Mouse (Mus musculus): ENCODE measurements at regions not wholly inside any gene's neighbourhood (a gene's known extent, or its start where the extent isn't known, plus 50 kb on each side); places are given as distances from the start of the nearest gene placed in this dataset.

DNA sequence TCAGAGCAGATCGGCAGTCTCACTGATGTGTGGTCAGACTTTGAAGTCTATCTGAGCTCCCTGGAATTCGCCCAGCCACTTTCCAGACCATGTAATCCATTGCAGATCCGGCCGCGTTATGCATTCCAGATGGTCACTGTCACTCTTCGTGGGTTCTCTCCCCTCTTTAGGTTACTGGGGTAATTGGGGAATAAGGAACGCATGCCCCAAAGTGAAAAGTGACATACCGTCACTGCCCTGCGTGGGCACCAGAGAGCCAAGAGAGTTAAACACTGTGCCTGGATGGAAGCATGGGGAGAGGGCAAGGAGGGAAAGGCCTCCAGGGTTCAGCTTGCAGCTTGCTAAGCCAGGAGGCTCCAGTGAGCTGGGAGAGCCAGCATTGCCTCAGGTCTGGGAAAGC is 108.0 kb downstream of the Gas1 start:
- TF ChIP-seq POLR2A (IDR thresholded peaks at IDR 0.05; ENCODE audit: extremely low read depth, insufficient read depth, low read length) (no peak), CTCF (IDR thresholded peaks at IDR 0.05; ENCODE audit: extremely low read depth, insufficient read depth, low read length) (no peak)
- Histone ChIP-seq H3K27ac (ENCODE audit: insufficient read depth, low read length) (no peak overlapping the region), H3K4me3 (ENCODE audit: insufficient read depth, low read length) (no peak overlapping the region), H3K4me1 (ENCODE audit: control insufficient read depth, insufficient read depth, low read length) (no peaks in the 10 kb centered on the region)

DNA sequence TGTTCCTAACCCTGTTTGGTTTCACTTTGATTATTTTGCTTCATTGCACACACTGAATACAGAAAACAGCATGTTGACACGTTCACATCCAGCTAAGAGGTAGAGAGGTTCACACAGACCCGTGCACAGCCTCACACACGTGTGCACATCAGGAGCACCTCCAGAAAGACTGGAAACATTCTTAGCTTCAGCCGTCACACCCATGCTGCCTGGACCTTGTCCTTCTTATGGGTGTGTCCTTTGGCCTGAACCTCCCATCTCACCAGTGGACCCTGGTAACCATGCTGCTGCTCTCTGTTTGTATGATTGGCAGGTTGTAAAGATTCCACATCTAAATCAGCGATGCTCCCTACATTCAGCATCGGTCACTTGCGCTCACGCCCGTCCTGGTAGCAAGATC is 109.8 kb downstream of the Gas1 start:
- H3K4me3 ChIP-seq (ENCODE audit: insufficient read depth, low read length), result no peak overlapping the region
- H3K27ac ChIP-seq (ENCODE audit: insufficient read depth, low read length), result no peak overlapping the region
- TF ChIP-seq POLR2A (IDR thresholded peaks at IDR 0.05; ENCODE audit: extremely low read depth, insufficient read depth, low read length) (no peak), CTCF (IDR thresholded peaks at IDR 0.05; ENCODE audit: extremely low read depth, insufficient read depth, low read length) (no peak)
- no peaks in the 10 kb centered on the region for H3K4me1 ChIP-seq (ENCODE audit: control insufficient read depth, insufficient read depth, low read length)

DNA sequence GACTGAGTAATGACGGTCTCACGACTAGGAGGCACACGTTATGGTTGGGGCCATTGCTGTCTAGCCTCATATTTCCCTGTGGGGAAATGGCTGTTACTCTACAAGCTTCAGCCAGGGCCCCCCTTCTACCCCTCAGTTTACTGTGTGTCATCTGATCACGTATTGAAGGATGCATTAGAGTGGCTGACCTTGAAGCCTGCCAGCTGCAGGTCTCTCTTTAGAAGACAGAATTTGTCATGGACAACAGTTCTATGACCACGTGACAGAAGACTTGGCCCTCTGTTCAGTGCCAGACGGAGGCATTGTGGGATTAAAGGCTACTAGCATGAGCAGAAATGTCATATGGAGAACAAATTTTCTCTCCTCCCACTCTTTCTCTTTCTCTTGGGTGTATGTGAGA is 115.6 kb downstream of the Gas1 start:
- Histone ChIP-seq H3K4me3 (ENCODE audit: insufficient read depth, low read length) (no peak overlapping the region), H3K4me1 (ENCODE audit: control insufficient read depth, insufficient read depth, low read length) (no peaks in the 10 kb centered on the region), H3K27ac (ENCODE audit: insufficient read depth, low read length) (no peak overlapping the region)
- TF ChIP-seq POLR2A (IDR thresholded peaks at IDR 0.05; ENCODE audit: extremely low read depth, insufficient read depth, low read length) (no peak), CTCF (IDR thresholded peaks at IDR 0.05; ENCODE audit: extremely low read depth, insufficient read depth, low read length) (no peak)

DNA sequence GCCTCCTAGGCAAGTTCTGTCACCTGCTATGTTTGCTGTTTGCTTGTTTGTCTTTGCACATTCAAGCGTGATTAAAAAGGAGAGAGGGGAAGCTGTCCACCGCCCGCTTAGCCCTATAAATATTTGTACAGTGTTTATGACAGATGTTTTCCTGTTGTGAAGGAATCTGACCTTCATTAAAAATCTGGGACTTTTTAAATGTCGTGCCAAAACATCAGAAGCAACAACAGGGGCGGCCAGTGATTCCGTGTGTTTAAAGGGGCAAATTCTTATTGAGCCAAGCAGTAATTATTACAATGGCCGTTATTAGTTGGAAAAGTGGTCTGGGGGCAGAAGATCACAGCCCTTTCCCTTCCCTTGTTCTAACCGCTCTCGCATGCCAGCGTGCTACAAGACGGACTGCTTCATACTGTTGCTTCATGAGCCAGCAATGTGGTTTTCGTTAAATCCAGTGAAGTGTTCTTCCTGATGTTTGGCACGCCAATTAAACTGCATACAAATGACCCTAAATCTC is 119.3 kb downstream of the Gas1 start:
- no peak overlapping the region for H3K4me3 ChIP-seq (ENCODE audit: insufficient read depth, low read length)
- H3K27ac ChIP-seq (ENCODE audit: insufficient read depth, low read length), result no peak overlapping the region
- TF ChIP-seq POLR2A (IDR thresholded peaks at IDR 0.05; ENCODE audit: extremely low read depth, insufficient read depth, low read length), result no peak
- TF ChIP-seq CTCF (IDR thresholded peaks at IDR 0.05; ENCODE audit: extremely low read depth, insufficient read depth, low read length), result no peak
- H3K4me1 ChIP-seq (ENCODE audit: control insufficient read depth, insufficient read depth, low read length), result no peaks in the 10 kb centered on the region

DNA sequence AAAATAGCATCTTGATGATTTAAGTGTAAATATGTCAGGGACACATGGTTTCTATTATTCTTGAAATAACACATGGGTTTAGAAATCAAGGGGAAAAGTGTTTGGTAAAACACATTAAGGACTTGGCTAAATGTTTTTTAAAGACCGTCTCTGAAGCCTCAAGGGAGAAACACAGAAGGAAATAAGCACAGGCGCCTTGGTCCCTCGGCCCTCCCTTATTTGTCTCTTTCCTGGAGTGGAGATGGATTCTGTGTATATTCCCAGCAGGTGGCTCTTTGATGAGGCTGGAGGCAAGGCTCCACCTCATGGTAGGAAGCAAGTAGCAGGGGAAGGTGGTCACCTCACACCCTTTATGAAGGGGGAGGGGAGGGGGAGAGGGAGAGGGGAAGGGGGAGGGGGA is 122.6 kb downstream of the Gas1 start:
- Histone ChIP-seq H3K4me3 (ENCODE audit: insufficient read depth, low read length) (no peak overlapping the region), H3K4me1 (ENCODE audit: control insufficient read depth, insufficient read depth, low read length) (no peaks in the 10 kb centered on the region), H3K27ac (ENCODE audit: insufficient read depth, low read length) (no peak overlapping the region)
- TF ChIP-seq POLR2A (IDR thresholded peaks at IDR 0.05; ENCODE audit: extremely low read depth, insufficient read depth, low read length), result no peak

DNA sequence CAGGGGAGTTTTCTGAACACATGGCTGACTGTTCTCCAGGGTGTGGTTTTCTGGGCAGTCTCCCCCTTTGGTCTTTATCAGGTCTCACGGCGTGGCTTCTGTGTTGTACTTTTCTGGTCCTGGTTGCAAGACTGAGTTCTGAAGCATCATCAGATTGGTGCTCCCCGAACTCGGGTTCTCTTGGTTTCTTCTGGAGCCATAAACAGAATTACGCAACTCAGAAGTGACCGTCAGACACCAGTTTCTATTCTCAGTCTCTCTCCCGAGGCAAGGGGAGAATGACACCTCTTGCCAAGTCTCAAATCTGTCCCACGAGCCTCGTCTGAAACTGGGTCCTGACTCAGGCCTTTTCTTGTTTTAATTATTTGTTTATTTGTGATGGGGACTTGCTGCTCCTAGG is 123.1 kb downstream of the Gas1 start:
- peaks cover under 1% of the 10 kb centered on the region; the same call in 1 of the 2 replicates for H3K4me1 ChIP-seq (ENCODE audit: control insufficient read depth, insufficient read depth, low read length)
- TF ChIP-seq POLR2A (IDR thresholded peaks at IDR 0.05; ENCODE audit: extremely low read depth, insufficient read depth, low read length) (no peak), CTCF (IDR thresholded peaks at IDR 0.05; ENCODE audit: extremely low read depth, insufficient read depth, low read length) (no peak)
- H3K4me3 ChIP-seq (ENCODE audit: insufficient read depth, low read length), result no peak overlapping the region
- H3K27ac ChIP-seq (ENCODE audit: insufficient read depth, low read length), result no peak overlapping the region

DNA sequence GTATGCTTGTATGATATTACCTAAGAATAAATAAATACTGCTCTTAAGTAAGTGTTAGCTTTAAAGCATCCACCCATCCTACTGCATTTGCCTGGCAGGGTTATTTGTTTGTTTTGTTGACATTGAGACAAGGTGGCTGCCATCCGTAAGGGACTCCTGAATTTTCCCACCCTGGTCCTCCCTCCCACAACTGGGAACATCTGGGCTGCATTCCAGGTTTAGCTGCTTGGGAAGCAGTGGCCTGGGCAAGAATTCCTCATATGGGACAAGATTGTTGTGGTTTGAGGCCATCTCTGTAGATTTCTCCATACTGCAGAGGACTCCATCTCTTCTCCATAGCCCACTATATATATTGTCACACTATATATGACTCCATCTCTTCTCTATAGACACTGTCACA is 125.3 kb downstream of the Gas1 start:
- no peak for TF ChIP-seq CTCF (IDR thresholded peaks at IDR 0.05; ENCODE audit: extremely low read depth, insufficient read depth, low read length)
- TF ChIP-seq POLR2A (IDR thresholded peaks at IDR 0.05; ENCODE audit: extremely low read depth, insufficient read depth, low read length), result no peak
- Histone ChIP-seq H3K4me1 (ENCODE audit: control insufficient read depth, insufficient read depth, low read length) (peaks cover 4% of the 10 kb centered on the region; the same call in 1 of the 2 replicates), H3K4me3 (ENCODE audit: insufficient read depth, low read length) (no peak overlapping the region), H3K27ac (ENCODE audit: insufficient read depth, low read length) (no peak overlapping the region)

DNA sequence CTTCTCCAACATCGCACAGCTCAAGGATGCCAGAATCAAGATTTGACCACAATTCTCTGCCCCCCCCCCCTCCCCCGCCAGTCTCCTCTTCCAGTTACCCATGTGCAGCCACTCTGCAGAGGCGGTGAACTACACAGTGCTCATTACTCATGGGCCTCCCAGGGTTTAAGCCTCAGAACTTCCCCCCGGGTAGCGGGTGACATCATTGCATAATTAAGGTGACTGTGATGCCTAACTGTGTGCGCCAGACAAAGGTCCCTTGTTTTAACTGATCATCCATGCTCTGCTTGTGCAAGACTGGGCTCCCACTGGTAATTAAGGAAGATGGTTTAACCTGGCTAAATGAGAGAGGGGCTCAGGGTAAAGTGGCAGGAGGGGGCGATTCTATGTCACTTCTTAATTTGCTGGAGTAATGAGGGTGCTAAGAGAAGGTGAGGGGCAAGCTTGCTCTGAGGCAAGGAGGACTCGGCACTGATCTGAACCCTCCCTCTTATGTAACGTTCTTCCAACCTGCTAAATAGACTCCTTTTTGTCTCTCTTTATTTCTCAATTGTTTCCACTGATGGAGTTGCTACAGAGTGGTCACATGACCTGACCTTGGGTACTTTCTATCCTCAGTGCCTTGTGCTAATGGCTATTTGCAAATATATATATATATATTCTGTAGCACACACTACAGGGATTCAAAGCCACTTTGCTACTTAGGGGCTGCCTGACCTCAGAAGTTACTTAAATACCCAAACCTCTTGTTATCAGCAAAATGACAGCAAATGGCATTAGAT is 126.2 kb downstream of the Gas1 start:
- TF ChIP-seq CTCF (IDR thresholded peaks at IDR 0.05; ENCODE audit: extremely low read depth, insufficient read depth, low read length) (no peak), POLR2A (IDR thresholded peaks at IDR 0.05; ENCODE audit: extremely low read depth, insufficient read depth, low read length) (no peak)
- H3K4me3 ChIP-seq (ENCODE audit: insufficient read depth, low read length), result no peak overlapping the region
- H3K27ac ChIP-seq (ENCODE audit: insufficient read depth, low read length), result no peak overlapping the region
- H3K4me1 ChIP-seq (ENCODE audit: control insufficient read depth, insufficient read depth, low read length), result peaks cover 4% of the 10 kb centered on the region; the same call in 1 of the 2 replicates

DNA sequence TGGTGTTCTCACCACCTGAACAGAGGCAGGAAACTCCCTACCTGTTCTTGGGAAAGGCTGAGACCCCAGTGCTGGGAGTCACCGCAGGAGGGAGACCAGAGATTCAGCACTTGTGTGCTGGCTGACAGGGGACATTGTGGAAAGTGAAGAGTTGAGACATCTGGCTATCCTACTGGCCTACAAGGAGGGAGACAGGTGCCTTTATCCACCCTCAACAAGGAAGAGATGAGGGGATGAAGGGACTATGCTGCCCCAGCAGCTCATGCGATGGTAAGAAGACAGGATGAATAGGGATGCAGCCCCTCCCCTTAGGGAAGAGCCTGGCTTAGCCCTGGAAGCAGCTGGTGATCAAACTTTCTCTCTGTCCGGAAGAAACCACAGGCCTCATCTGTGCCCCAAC is 127.5 kb downstream of the Gas1 start:
- no peak overlapping the region for H3K4me3 ChIP-seq (ENCODE audit: insufficient read depth, low read length)
- peaks cover 6% of the 10 kb centered on the region for H3K4me1 ChIP-seq (ENCODE audit: control insufficient read depth, insufficient read depth, low read length)
- TF ChIP-seq CTCF (IDR thresholded peaks at IDR 0.05; ENCODE audit: extremely low read depth, insufficient read depth, low read length), result no peak
- TF ChIP-seq POLR2A (IDR thresholded peaks at IDR 0.05; ENCODE audit: extremely low read depth, insufficient read depth, low read length), result no peak
- no peak overlapping the region for H3K27ac ChIP-seq (ENCODE audit: insufficient read depth, low read length)

Measured in cortical plate, adult 2 months (tissue).